Mouse (Mus musculus) kidney, adult 2 months (tissue): ENCODE data around the gene Cnr2.

ENCODE experiments used
- CTCF ChIP-seq: fragments of 200-500 bp; conservative IDR thresholded peaks from 2 replicates; pipeline ENCODE4 v1.5.1; 2011; ENCODE audit warnings: low read depth, mild to moderate bottlenecking, control low read depth, low read length, moderate library complexity, mixed read lengths; ENCODE audit not compliant: insufficient read depth, insufficient read length
- POLR2A ChIP-seq: fragments of 200-500 bp; IDR thresholded peaks from one replicate; pipeline ENCODE4 v1.6.1; 2011; ENCODE audit warnings: low read depth, low read length, control low read depth

GRCm38 (mm10) chr4:135943389-135943788 lies 48.2 kb downstream of the Cnr2 start:
- TF ChIP-seq CTCF (no peak), POLR2A (no peak)
